Mouse (Mus musculus): Measurements from ENCODE around the gene Slc27a3. TPM values are rescaled to one million over a fixed set of nuclear protein-coding genes. Genes with fewer than 3 reads are reported as not detected.

Slc27a3 gene
- total and polyA plus RNA-seq, 2 experiments from 2014 or later = 25.0 to 47.4 TPM

GRCm38 (mm10) chr3:90384851-90385375 is 4.8 kb downstream of the Slc27a3 start:
- TF ChIP-seq CTCF (IDR thresholded peaks at IDR 0.05; ENCODE audit: low read depth) = no peak
- Histone ChIP-seq H3K27ac (ENCODE audit: low read depth, low read length) (no peak overlapping the region), H3K27me3 (ENCODE audit: insufficient read depth, low read length) (no peaks in the 10 kb centered on the region), H3K4me3 (ENCODE audit: low read depth, low read length) (no peak overlapping the region), H3K9ac (no peak overlapping the region), H3K4me2 (ENCODE audit: low read depth) (no peak overlapping the region), H3K4me1 (ENCODE audit: insufficient read depth) (peaks cover 12% of the 10 kb centered on the region), H3K9me3 (ENCODE audit: low read length) (no peaks in the 10 kb centered on the region), H3K36me3 (ENCODE audit: insufficient read depth) (peaks cover 5% of the 10 kb centered on the region)
- no peak for DNase-seq
- 90% methylated on average over 7 of the region's 7 CpGs for WGBS
- ATAC-seq = no peak

- no peak overlapping the region for H3K4me2 ChIP-seq (ENCODE audit: low read depth)
- H3K27ac ChIP-seq (ENCODE audit: low read depth, low read length) = no peak overlapping the region
- DNase-seq (peak; percentile 31), ATAC-seq (peak; percentile 61)
- no peak overlapping the region for H3K4me3 ChIP-seq (ENCODE audit: low read depth, low read length)
- H3K9me3 ChIP-seq (ENCODE audit: low read length) = no peaks in the 10 kb centered on the region
- H3K27me3 ChIP-seq (ENCODE audit: insufficient read depth, low read length) = no peaks in the 10 kb centered on the region
- TF ChIP-seq CTCF (IDR thresholded peaks at IDR 0.05; ENCODE audit: low read depth) = no peak
- no peak overlapping the region for H3K9ac ChIP-seq
- peaks cover 5% of the 10 kb centered on the region for H3K36me3 ChIP-seq (ENCODE audit: insufficient read depth)
- 38% methylated on average over 4 of the region's 4 CpGs for WGBS
- peaks cover 12% of the 10 kb centered on the region for H3K4me1 ChIP-seq (ENCODE audit: insufficient read depth)
These were observed 6.0 kb downstream of the Slc27a3 start for GRCm38 (mm10) chr3:90383690-90384089.

- H3K27ac ChIP-seq (ENCODE audit: low read depth, low read length) = no peak overlapping the region
- H3K9ac ChIP-seq = no peak overlapping the region
- H3K36me3 ChIP-seq (ENCODE audit: insufficient read depth) = peaks cover 5% of the 10 kb centered on the region
- H3K9me3 ChIP-seq (ENCODE audit: low read length) = no peaks in the 10 kb centered on the region
- H3K4me1 ChIP-seq (ENCODE audit: insufficient read depth) = no peaks in the 10 kb centered on the region
- TF ChIP-seq CTCF (IDR thresholded peaks at IDR 0.05; ENCODE audit: low read depth) = no peak
- no peak overlapping the region for H3K4me2 ChIP-seq (ENCODE audit: low read depth)
- no peak for ATAC-seq
- no peaks in the 10 kb centered on the region for H3K27me3 ChIP-seq (ENCODE audit: insufficient read depth, low read length)
- WGBS = 73% methylated on average over 11 of the region's 11 CpGs
- DNase-seq = no peak
- H3K4me3 ChIP-seq (ENCODE audit: low read depth, low read length) = no peak overlapping the region
These were observed 8.0 kb downstream of the Slc27a3 start for GRCm38 (mm10) chr3:90381727-90382126.

GRCm38 (mm10) chr3:90378496-90378895 is 11.2 kb downstream of the Slc27a3 start:
- no peak for TF ChIP-seq CTCF (IDR thresholded peaks at IDR 0.05; ENCODE audit: low read depth)
- 88% methylated on average over 5 of the region's 5 CpGs for WGBS
- H3K9ac ChIP-seq = no peak overlapping the region
- H3K27ac ChIP-seq (ENCODE audit: low read depth, low read length) = no peak overlapping the region
- H3K4me1 ChIP-seq (ENCODE audit: insufficient read depth) = no peaks in the 10 kb centered on the region
- no peaks in the 10 kb centered on the region for H3K9me3 ChIP-seq (ENCODE audit: low read length)
- ATAC-seq = no peak
- no peaks in the 10 kb centered on the region for H3K36me3 ChIP-seq (ENCODE audit: insufficient read depth)
- H3K27me3 ChIP-seq (ENCODE audit: insufficient read depth, low read length) = no peaks in the 10 kb centered on the region
- H3K4me3 ChIP-seq (ENCODE audit: low read depth, low read length) = no peak overlapping the region
- DNase-seq = no peak
- H3K4me2 ChIP-seq (ENCODE audit: low read depth) = no peak overlapping the region

GRCm38 (mm10) chr3:90376247-90376585 is 13.5 kb downstream of the Slc27a3 start:
- H3K9ac ChIP-seq = no peak overlapping the region
- no peaks in the 10 kb centered on the region for H3K4me1 ChIP-seq (ENCODE audit: insufficient read depth)
- H3K27me3 ChIP-seq (ENCODE audit: insufficient read depth, low read length) = no peaks in the 10 kb centered on the region
- DNase-seq = no peak
- no peak for ATAC-seq
- no peak overlapping the region for H3K4me2 ChIP-seq (ENCODE audit: low read depth)
- TF ChIP-seq CTCF (IDR thresholded peaks at IDR 0.05; ENCODE audit: low read depth) = no peak
- H3K27ac ChIP-seq (ENCODE audit: low read depth, low read length) = no peak overlapping the region
- WGBS = 31% methylated on average over 1 of the region's 1 CpGs
- H3K4me3 ChIP-seq (ENCODE audit: low read depth, low read length) = no peak overlapping the region
- no peaks in the 10 kb centered on the region for H3K9me3 ChIP-seq (ENCODE audit: low read length)
- H3K36me3 ChIP-seq (ENCODE audit: insufficient read depth) = no peaks in the 10 kb centered on the region

- 42% methylated on average over 3 of the region's 3 CpGs for WGBS
- Histone ChIP-seq H3K4me2 (ENCODE audit: low read depth) (no peak overlapping the region), H3K27ac (ENCODE audit: low read depth, low read length) (no peak overlapping the region), H3K4me1 (ENCODE audit: insufficient read depth) (no peaks in the 10 kb centered on the region), H3K9me3 (ENCODE audit: low read length) (no peaks in the 10 kb centered on the region), H3K4me3 (ENCODE audit: low read depth, low read length) (no peak overlapping the region), H3K36me3 (ENCODE audit: insufficient read depth) (no peaks in the 10 kb centered on the region), H3K27me3 (ENCODE audit: insufficient read depth, low read length) (no peaks in the 10 kb centered on the region), H3K9ac (no peak overlapping the region)
- no peak for DNase-seq
- no peak for TF ChIP-seq CTCF (IDR thresholded peaks at IDR 0.05; ENCODE audit: low read depth)
- ATAC-seq = no peak
These were observed 14.0 kb downstream of the Slc27a3 start for GRCm38 (mm10) chr3:90375562-90376246.

GRCm38 (mm10) chr3:90374368-90374767 is 15.4 kb downstream of the Slc27a3 start:
- Histone ChIP-seq H3K36me3 (ENCODE audit: insufficient read depth) (no peaks in the 10 kb centered on the region), H3K9ac (no peak overlapping the region), H3K27me3 (ENCODE audit: insufficient read depth, low read length) (no peaks in the 10 kb centered on the region), H3K9me3 (ENCODE audit: low read length) (no peaks in the 10 kb centered on the region), H3K4me3 (ENCODE audit: low read depth, low read length) (no peak overlapping the region), H3K4me1 (ENCODE audit: insufficient read depth) (no peaks in the 10 kb centered on the region), H3K4me2 (ENCODE audit: low read depth) (no peak overlapping the region), H3K27ac (ENCODE audit: low read depth, low read length) (no peak overlapping the region)
- 80% methylated on average over 4 of the region's 4 CpGs for WGBS
- no peak for TF ChIP-seq CTCF (IDR thresholded peaks at IDR 0.05; ENCODE audit: low read depth)
- ATAC-seq = no peak
- no peak for DNase-seq
